Mouse (Mus musculus): ENCODE results near the gene Slc17a7. TPM values are rescaled to one million over a fixed set of nuclear protein-coding genes. Genes with fewer than 3 reads are reported as not detected.

Gene Slc17a7
- total and polyA plus RNA-seq, 3 experiments: 18.3 to 29.1 (median 24.3) TPM

GRCm38 (mm10) chr7:45198435-45198834 is 34.7 kb downstream of the Slc17a7 start:
- Histone ChIP-seq H3K27ac (no peak overlapping the region), H3K79me2 (replicated peaks; ENCODE audit: control insufficient read depth, insufficient read depth, low read length) (no peaks in the 10 kb centered on the region), H3K36me3 (ENCODE audit: control insufficient read depth, insufficient read depth, low read length) (no peaks in the 10 kb centered on the region), H3K4me1 (ENCODE audit: control insufficient read depth, insufficient read depth, low read length) (no peaks in the 10 kb centered on the region; the same call in 1 of the 2 replicates), H3K4me3 (no peak overlapping the region), H3K27me3 (ENCODE audit: control insufficient read depth, insufficient read depth, low read length) (no peaks in the 10 kb centered on the region), H3K9ac (ENCODE audit: low read depth, low read length) (no peak overlapping the region)
- TF ChIP-seq POLR2A (IDR thresholded peaks at IDR 0.05; ENCODE audit: insufficient read depth, low read depth, low read length) (no peak), CTCF (IDR thresholded peaks at IDR 0.05) (peak; percentile 84), EP300 (IDR thresholded peaks at IDR 0.05; ENCODE audit: insufficient read depth, low read depth, low read length) (peak; percentile 83)
- peak; percentile 73 to 76 for DNase-seq
- 10% methylated on average over 5 of the region's 5 CpGs for WGBS
- intact Hi-C loops (cut with DNase I): loop anchor here (1.0 kb wide), 2 partner anchors 36 to 118 kb away; no protein-coding TSS in a partner anchor

- Histone ChIP-seq H3K9ac (ENCODE audit: low read depth, low read length) (no peak overlapping the region), H3K4me3 (no peak overlapping the region), H3K27me3 (ENCODE audit: control insufficient read depth, insufficient read depth, low read length) (no peaks in the 10 kb centered on the region), H3K27ac (no peak overlapping the region), H3K4me1 (ENCODE audit: control insufficient read depth, insufficient read depth, low read length) (no peaks in the 10 kb centered on the region; the same call in 1 of the 2 replicates), H3K36me3 (ENCODE audit: control insufficient read depth, insufficient read depth, low read length) (no peaks in the 10 kb centered on the region), H3K79me2 (replicated peaks; ENCODE audit: control insufficient read depth, insufficient read depth, low read length) (no peaks in the 10 kb centered on the region)
- 74% methylated on average over 11 of the region's 11 CpGs for WGBS
- TF ChIP-seq EP300 (IDR thresholded peaks at IDR 0.05; ENCODE audit: insufficient read depth, low read depth, low read length): no peak
- TF ChIP-seq CTCF (IDR thresholded peaks at IDR 0.05): no peak
- TF ChIP-seq POLR2A (IDR thresholded peaks at IDR 0.05; ENCODE audit: insufficient read depth, low read depth, low read length): no peak
- intact Hi-C loops (cut with DNase I): loop anchor here (1.0 kb wide), 2 partner anchors 37 to 119 kb away; no protein-coding TSS in a partner anchor
- no peak for DNase-seq
Measured at GRCm38 (mm10) chr7:45198961-45199360, 35.2 kb downstream of the Slc17a7 start.

- WGBS: 33% methylated on average over 10 of the region's 10 CpGs
- intact Hi-C loops (cut with DNase I): loop anchor here (5.0 kb wide), 1 partner anchor 220 kb away; no protein-coding TSS in a partner anchor
- no peaks in the 10 kb centered on the region for H3K36me3 ChIP-seq (ENCODE audit: control insufficient read depth, insufficient read depth, low read length)
- no peak overlapping the region for H3K4me3 ChIP-seq
- H3K9ac ChIP-seq (ENCODE audit: low read depth, low read length): no peak overlapping the region
- TF ChIP-seq CTCF (IDR thresholded peaks at IDR 0.05): no peak
- TF ChIP-seq POLR2A (IDR thresholded peaks at IDR 0.05; ENCODE audit: insufficient read depth, low read depth, low read length): no peak
- TF ChIP-seq EP300 (IDR thresholded peaks at IDR 0.05; ENCODE audit: insufficient read depth, low read depth, low read length): no peak
- H3K27me3 ChIP-seq (ENCODE audit: control insufficient read depth, insufficient read depth, low read length): no peaks in the 10 kb centered on the region
- H3K79me2 ChIP-seq (replicated peaks; ENCODE audit: control insufficient read depth, insufficient read depth, low read length): no peaks in the 10 kb centered on the region
- no peak overlapping the region for H3K27ac ChIP-seq
- H3K4me1 ChIP-seq (ENCODE audit: control insufficient read depth, insufficient read depth, low read length): peaks cover 1% of the 10 kb centered on the region; the same call in 1 of the 2 replicates
- DNase-seq: no peak
Measured at GRCm38 (mm10) chr7:45202654-45203053, 38.9 kb downstream of the Slc17a7 start.

GRCm38 (mm10) chr7:45204380-45205143 is 40.8 kb downstream of the Slc17a7 start, which contains the start of gene Ccdc155:
Ccdc155 (minus strand) TSS chr7:45204892.
- Histone ChIP-seq H3K4me1 (ENCODE audit: control insufficient read depth, insufficient read depth, low read length) (peaks cover 1% of the 10 kb centered on the region; the same call in 1 of the 2 replicates), H3K36me3 (ENCODE audit: control insufficient read depth, insufficient read depth, low read length) (no peaks in the 10 kb centered on the region), H3K79me2 (replicated peaks; ENCODE audit: control insufficient read depth, insufficient read depth, low read length) (no peaks in the 10 kb centered on the region), H3K4me3 (peak within 1 kb of the TSS; percentile 59), H3K9ac (ENCODE audit: low read depth, low read length) (peak within 1 kb of the TSS; percentile 44), H3K27ac (no peak within 1 kb of the TSS), H3K27me3 (ENCODE audit: control insufficient read depth, insufficient read depth, low read length) (no peaks in the 10 kb centered on the region)
- DNase-seq: peak; percentile 81 to 90
- WGBS: 9% methylated on average over 44 of the region's 44 CpGs
- TF ChIP-seq CTCF (IDR thresholded peaks at IDR 0.05): no peak
- TF ChIP-seq POLR2A (IDR thresholded peaks at IDR 0.05; ENCODE audit: insufficient read depth, low read depth, low read length): peak; percentile 73
- intact Hi-C loops (cut with DNase I): loop anchor here (5.0 kb wide), 1 partner anchor 222 kb away; no protein-coding TSS in a partner anchor

GRCm38 (mm10) chr7:45208260-45208659 is 44.5 kb downstream of the Slc17a7 start:
- Histone ChIP-seq H3K4me1 (ENCODE audit: control insufficient read depth, insufficient read depth, low read length) (peaks cover 1% of the 10 kb centered on the region; the same call in 1 of the 2 replicates), H3K4me3 (no peak overlapping the region), H3K27me3 (ENCODE audit: control insufficient read depth, insufficient read depth, low read length) (no peaks in the 10 kb centered on the region), H3K79me2 (replicated peaks; ENCODE audit: control insufficient read depth, insufficient read depth, low read length) (no peaks in the 10 kb centered on the region), H3K27ac (no peak overlapping the region), H3K9ac (ENCODE audit: low read depth, low read length) (no peak overlapping the region), H3K36me3 (ENCODE audit: control insufficient read depth, insufficient read depth, low read length) (no peaks in the 10 kb centered on the region)
- no peak for DNase-seq
- WGBS: 80% methylated on average over 6 of the region's 6 CpGs
- no peak for TF ChIP-seq POLR2A (IDR thresholded peaks at IDR 0.05; ENCODE audit: insufficient read depth, low read depth, low read length)
- TF ChIP-seq CTCF (IDR thresholded peaks at IDR 0.05): no peak
- TF ChIP-seq EP300 (IDR thresholded peaks at IDR 0.05; ENCODE audit: insufficient read depth, low read depth, low read length): no peak
- intact Hi-C loops (cut with DNase I): no loop called here

- Histone ChIP-seq H3K79me2 (replicated peaks; ENCODE audit: control insufficient read depth, insufficient read depth, low read length) (no peaks in the 10 kb centered on the region), H3K27ac (no peak overlapping the region), H3K27me3 (ENCODE audit: control insufficient read depth, insufficient read depth, low read length) (no peaks in the 10 kb centered on the region; the same call in 1 of the 2 replicates), H3K36me3 (ENCODE audit: control insufficient read depth, insufficient read depth, low read length) (no peaks in the 10 kb centered on the region), H3K9ac (ENCODE audit: low read depth, low read length) (no peak overlapping the region), H3K4me1 (ENCODE audit: control insufficient read depth, insufficient read depth, low read length) (no peaks in the 10 kb centered on the region), H3K4me3 (no peak overlapping the region)
- no peak for DNase-seq
- 39% methylated on average over 10 of the region's 10 CpGs for WGBS
- intact Hi-C loops (cut with DNase I): no loop called here
- no peak for TF ChIP-seq CTCF (IDR thresholded peaks at IDR 0.05)
- TF ChIP-seq POLR2A (IDR thresholded peaks at IDR 0.05; ENCODE audit: insufficient read depth, low read depth, low read length): no peak
- no peak for TF ChIP-seq EP300 (IDR thresholded peaks at IDR 0.05; ENCODE audit: insufficient read depth, low read depth, low read length)
Measured at GRCm38 (mm10) chr7:45211070-45211469, 47.3 kb downstream of the Slc17a7 start.

Data from heart, adult 2 months (tissue).